23 mouse cellular contexts compared by ENCODE assay signal in the genomic region with DNA sequence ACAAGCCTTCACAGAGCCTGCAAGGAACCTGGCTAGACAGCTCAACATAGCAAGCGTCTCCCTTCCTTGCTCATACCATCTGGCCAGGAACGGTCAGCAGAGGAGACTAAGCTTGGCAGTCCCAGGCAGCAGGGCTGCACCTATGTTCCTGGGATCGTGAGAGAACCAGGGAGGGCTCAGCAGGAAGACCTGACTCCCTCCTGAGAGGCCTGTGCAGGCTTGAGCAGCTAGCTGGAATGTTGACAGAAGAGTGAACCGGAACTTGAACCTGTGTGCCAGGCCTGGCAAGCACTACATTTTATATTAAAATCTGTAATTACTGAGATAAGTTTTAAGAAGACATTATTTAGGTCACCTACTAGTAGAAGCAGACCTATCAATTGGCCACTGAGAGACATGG. TPM values are rescaled to one million over a fixed set of nuclear protein-coding genes. Genes with fewer than 3 reads are reported as not detected.
DNase-seq lines count a peak whose midpoint lies in the region; ATAC-seq and TF ChIP-seq lines count a peak whose summit lies in the region.
"Had no signal": no experiment of that assay in that cellular context is flagged by ENCODE, and none has a peak within 500 bp of the region (broad histone marks: within the 10 kb centered on the region; RNA-seq: fewer than 3 reads in every experiment).

No protein-coding gene starts in this region.

- peak; percentile 62 for ATAC-seq in Patski
- peak; percentile 68; the same call in 1 of the 2 replicates for ATAC-seq in kidney, postnatal 0 days (replicated peaks; ENCODE audit: low FRiP score, low read depth)
- ATAC-seq: activated CD4-positive, CD25-positive, alpha-beta regulatory T cell, adult 4 months; CD4-positive, CD25-positive, alpha-beta regulatory T cell, adult 4 months; forebrain, embryonic 15.5 days had no signal

- H3K4me2 ChIP-seq in kidney, postnatal 0 days (ENCODE audit: low read length), result no peak overlapping the region
- H3K4me2 ChIP-seq: embryonic facial prominence, embryonic 12.5 days; forebrain, embryonic 15.5 days; heart, embryonic 11.5 days; heart, embryonic 15.5 days; hindbrain, embryonic 14.5 days had no signal

- no peak overlapping the region for H3K9ac ChIP-seq in kidney, postnatal 0 days (ENCODE audit: low read depth, low read length)
- H3K9ac ChIP-seq: embryonic facial prominence, embryonic 12.5 days; forebrain, embryonic 15.5 days; heart, embryonic 15.5 days; hindbrain, embryonic 14.5 days had no signal

- in situ Hi-C loops in Patski (cut with MboI; ENCODE audit: low pct_unique_long_range_greater_than_20kb), result no loop called here

- peak overlapping the region; percentile 4; the same call in 1 of the 2 replicates for H3K27ac ChIP-seq in kidney, adult 2 months (ENCODE audit: insufficient read depth, low read depth, low read length)
- H3K27ac ChIP-seq in kidney, postnatal 0 days, result 0 out of 2 replicates have a peak overlapping the region, but pooled peaks have one; percentile 1
- no peak overlapping the region for H3K27ac ChIP-seq in heart, embryonic 10.5 days
- H3K27ac ChIP-seq: embryonic facial prominence, embryonic 12.5 days; forebrain, embryonic 15.5 days; heart, embryonic 15.5 days; hindbrain, embryonic 10.5 days; hindbrain, embryonic 14.5 days had no signal

- TF ChIP-seq CTCF in kidney, adult 2 months (conservative IDR thresholded peaks at IDR 0.05; ENCODE audit: insufficient read depth, insufficient read length, low read depth, low read length), result no peak
- TF ChIP-seq CTCF in Patski (IDR thresholded peaks at IDR 0.05), result no peak
- TF ChIP-seq CTCF in kidney, postnatal 0 days (IDR thresholded peaks at IDR 0.05; ENCODE audit: low read depth), result no peak

- no peaks in the 10 kb centered on the region for H3K27me3 ChIP-seq in kidney, adult 2 months (replicated peaks; ENCODE audit: control insufficient read depth, insufficient read depth, low read length)
- H3K27me3 ChIP-seq in Patski, result no peaks in the 10 kb centered on the region
- no peaks in the 10 kb centered on the region for H3K27me3 ChIP-seq in kidney, postnatal 0 days (ENCODE audit: insufficient read depth, low read length)
- H3K27me3 ChIP-seq in heart, embryonic 10.5 days (ENCODE audit: insufficient read depth, poor library complexity, severe bottlenecking), result no peaks in the 10 kb centered on the region
- H3K27me3 ChIP-seq: embryonic facial prominence, embryonic 12.5 days; forebrain, embryonic 15.5 days; heart, embryonic 15.5 days had no signal

- peak; percentile 70 for DNase-seq in kidney, adult 2 months
- no peak for DNase-seq in kidney, adult 11 months
- no peak for DNase-seq in Patski (ENCODE audit: low read depth, low spot score)
- no peak for DNase-seq in kidney, postnatal 0 days (ENCODE audit: low spot score)
- peak; percentile 56 to 57 for DNase-seq in kidney, postnatal 36 days
- no peak for DNase-seq in heart, embryonic 10.5 days (ENCODE audit: low spot score)
- DNase-seq in heart, adult 9 months (ENCODE audit: low spot score in 2 of 2), result no peak
- DNase-seq: adrenal gland, postnatal 14 days; B cell, adult 2 months; cerebellum, adult 18-20 months; cerebellum, postnatal 14 days; gastrocnemius, postnatal 36 days; heart, adult 11 months; heart, postnatal 14 days had no signal

- no peaks in the 10 kb centered on the region for H3K9me3 ChIP-seq in kidney, postnatal 0 days (replicated peaks; ENCODE audit: low read length)
- no peaks in the 10 kb centered on the region for H3K9me3 ChIP-seq in heart, embryonic 10.5 days
- H3K9me3 ChIP-seq: embryonic facial prominence, embryonic 12.5 days; forebrain, embryonic 15.5 days; G1E; heart, embryonic 15.5 days; hindbrain, embryonic 10.5 days had no signal

- CTCF ChIA-PET in Patski (lab: Charles Lee), result interaction anchor here (1.1 to 1.5 kb wide), 2 partner anchors 10 to 11 kb away, joined by 3 to 4 read pairs; no protein-coding TSS in a partner anchor

- POLR2A ChIA-PET in Patski (lab: Charles Lee), result no interaction called here

- H3K4me1 ChIP-seq in kidney, adult 2 months (ENCODE audit: control insufficient read depth, insufficient read depth, low read length), result peaks cover 10% of the 10 kb centered on the region
- H3K4me1 ChIP-seq in kidney, postnatal 0 days (replicated peaks; ENCODE audit: insufficient read depth, low read length), result 0 out of 2 replicates have a peak, but pooled peaks cover 4% of the 10 kb centered on the region
- H3K4me1 ChIP-seq in heart, embryonic 10.5 days, result no peaks in the 10 kb centered on the region
- H3K4me1 ChIP-seq: embryonic facial prominence, embryonic 12.5 days; forebrain, embryonic 15.5 days had no signal

- no peaks in the 10 kb centered on the region for H3K36me3 ChIP-seq in kidney, adult 2 months (ENCODE audit: control insufficient read depth, insufficient read depth, low read length)
- H3K36me3 ChIP-seq in kidney, postnatal 0 days (ENCODE audit: insufficient read depth, low read length), result no peaks in the 10 kb centered on the region
- no peaks in the 10 kb centered on the region for H3K36me3 ChIP-seq in heart, embryonic 10.5 days
- H3K36me3 ChIP-seq: embryonic facial prominence, embryonic 12.5 days; forebrain, embryonic 15.5 days; G1E; heart, embryonic 15.5 days; hindbrain, embryonic 10.5 days had no signal

- no peak overlapping the region for H3K4me3 ChIP-seq in kidney, adult 2 months (ENCODE audit: insufficient read depth, low read depth, low read length)
- no peak overlapping the region for H3K4me3 ChIP-seq in kidney, postnatal 0 days (replicated peaks; ENCODE audit: low read depth, low read length)
- no peak overlapping the region for H3K4me3 ChIP-seq in heart, embryonic 10.5 days
- H3K4me3 ChIP-seq: embryonic facial prominence, embryonic 12.5 days; forebrain, embryonic 15.5 days; heart, embryonic 15.5 days; hindbrain, embryonic 10.5 days had no signal

- WGBS in kidney, adult 2 months, result 44% methylated on average over 4 of the region's 4 CpGs
- WGBS in kidney, postnatal 0 days, result 52% methylated on average over 4 of the region's 4 CpGs
- 67% methylated on average over 4 of the region's 4 CpGs for WGBS in heart, embryonic 10.5 days

- no peak for TF ChIP-seq POLR2A in kidney, adult 2 months (IDR thresholded peaks at IDR 0.05; ENCODE audit: low read depth, low read length)

RNA-seq across cellular contexts. Expression of gene Prkag2, which starts 24.8 kb away (rescaled TPM):
- polyA plus RNA-seq in kidney, adult 2 months (2012; rRNA removed), result 29.5 and 36.8 TPM in 2 replicates
- 37.7 TPM for polyA plus RNA-seq in Patski (2021)
- 36.4 and 39.4 TPM in 2 replicates for polyA plus RNA-seq in kidney, postnatal 0 days (2015; fragmentation: Nextera tagmentation; extraction: Ambion mirVana)
- polyA plus RNA-seq in heart, embryonic 10.5 days (2016; fragmentation: Nextera tagmentation; extraction: Ambion mirVana), result 65.1 and 100 TPM in 2 replicates
- polyA plus RNA-seq: G1E had no signal

Comparison
In these comparisons a context has a peak if more than half of its experiments do, and no peak if none do; other contexts are left out.
1. DNase-seq: peak in kidney, adult 2 months (single experiment) and kidney, postnatal 36 days (2 of 2); none in kidney, adult 11 months (single experiment), Patski (single experiment), kidney, postnatal 0 days (single experiment), heart, embryonic 10.5 days (single experiment) and heart, adult 9 months (0 of 2).